Mouse (Mus musculus): Measurements from ENCODE around the gene Nt5dc1.

GRCm38 (mm10) chr10:34363756-34364155 is 54.6 kb downstream of the Nt5dc1 start:
- TF ChIP-seq CTCF (IDR thresholded peaks at IDR 0.05; ENCODE audit: insufficient read depth, low read length) (no peak), POLR2A (IDR thresholded peaks at IDR 0.05; ENCODE audit: borderline replicate concordance, extremely low read depth, low read depth, low read length) (no peak)

Data from lung, adult 2 months (tissue).